Mouse (Mus musculus) lung, postnatal 0 days (tissue): ENCODE measurements around the gene Pappa.

Experiments
- CTCF ChIP-seq: IDR thresholded peaks from 2 replicates; pipeline ENCODE4 v1.5.1; 2016; ENCODE audit warnings: antibody characterized with exemption, mild to moderate bottlenecking
- EP300 ChIP-seq: IDR thresholded peaks from 2 replicates; pipeline ENCODE4 v1.6.1; 2016; ENCODE audit warnings: antibody characterized with exemption, mild to moderate bottlenecking, control low read depth

DNA sequence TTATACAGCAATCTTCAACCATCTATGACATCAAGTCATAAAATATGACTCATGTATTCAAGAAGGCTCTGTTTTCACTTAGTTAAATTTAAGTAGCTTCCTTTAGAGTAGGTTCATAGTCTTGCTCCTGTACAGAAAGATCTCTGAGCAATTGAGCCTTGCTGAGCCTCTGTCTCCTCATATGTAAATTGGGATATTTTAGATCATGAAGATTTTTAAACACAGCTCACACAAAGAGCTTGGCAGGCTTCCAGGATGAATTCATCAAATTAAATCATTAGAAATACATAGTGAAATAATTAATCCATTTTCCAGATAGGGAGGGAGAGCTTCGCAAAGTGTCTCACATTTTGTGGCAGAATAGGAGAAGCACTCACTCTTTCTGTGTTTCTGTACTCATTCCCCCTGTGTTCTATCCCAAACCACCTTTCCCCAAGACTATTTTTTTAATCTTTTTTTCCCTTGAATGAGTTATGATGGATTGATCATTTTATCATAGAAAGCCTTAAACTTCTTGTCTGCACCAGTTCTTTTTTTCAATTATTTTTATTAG, 149.4 kb downstream of the Pappa start:
- no peak for TF ChIP-seq CTCF
- no peak for TF ChIP-seq EP300
